Mouse (Mus musculus): ENCODE results near the gene Nutf2. TPM values are rescaled to one million over a fixed set of nuclear protein-coding genes. Genes with fewer than 3 reads are reported as not detected.

Gene Nutf2
- total RNA-seq, 1 experiment from 2014 or later = 70.2 TPM

DNA sequence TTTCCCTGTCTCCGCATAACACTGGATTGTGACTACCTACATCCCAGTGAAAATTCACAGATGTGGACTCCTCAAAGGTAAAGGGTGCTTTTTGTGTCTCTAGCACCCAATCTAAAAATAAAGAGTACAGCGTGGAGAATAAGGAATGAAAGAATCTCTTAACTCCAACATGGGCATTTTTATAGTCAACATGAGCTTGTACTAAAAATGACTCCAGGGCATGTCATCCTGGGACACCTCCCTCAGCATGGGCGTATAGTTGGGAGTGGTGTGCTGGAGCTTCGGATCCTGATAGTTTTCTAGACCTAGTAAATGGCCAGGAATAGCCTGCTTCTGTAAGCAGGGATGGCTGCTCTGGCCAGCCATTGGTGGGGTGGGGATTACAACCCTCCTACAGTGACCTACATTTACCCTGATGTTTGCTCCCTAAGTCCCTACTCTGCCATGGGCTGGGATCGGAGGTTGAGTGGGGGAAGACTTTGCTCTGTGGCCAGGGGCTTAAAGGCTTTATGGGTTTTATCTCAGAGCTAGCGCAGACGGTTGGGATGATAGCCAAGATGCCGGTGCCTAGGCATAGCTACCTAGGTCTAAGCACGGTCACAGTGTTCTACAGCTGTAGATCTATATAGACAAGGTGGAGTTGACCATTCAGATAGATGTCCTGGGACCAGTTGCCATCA lies 37.6 kb downstream of the Nutf2 start:
- no peak for ATAC-seq (replicated peaks in 1 of 2; ENCODE audit: insufficient read depth in 1 of 2, low FRiP score in 2 of 2, low TSS enrichment in 1 of 2, low read depth in 1 of 2, poor library complexity in 2 of 2, severe bottlenecking in 2 of 2)

DNA sequence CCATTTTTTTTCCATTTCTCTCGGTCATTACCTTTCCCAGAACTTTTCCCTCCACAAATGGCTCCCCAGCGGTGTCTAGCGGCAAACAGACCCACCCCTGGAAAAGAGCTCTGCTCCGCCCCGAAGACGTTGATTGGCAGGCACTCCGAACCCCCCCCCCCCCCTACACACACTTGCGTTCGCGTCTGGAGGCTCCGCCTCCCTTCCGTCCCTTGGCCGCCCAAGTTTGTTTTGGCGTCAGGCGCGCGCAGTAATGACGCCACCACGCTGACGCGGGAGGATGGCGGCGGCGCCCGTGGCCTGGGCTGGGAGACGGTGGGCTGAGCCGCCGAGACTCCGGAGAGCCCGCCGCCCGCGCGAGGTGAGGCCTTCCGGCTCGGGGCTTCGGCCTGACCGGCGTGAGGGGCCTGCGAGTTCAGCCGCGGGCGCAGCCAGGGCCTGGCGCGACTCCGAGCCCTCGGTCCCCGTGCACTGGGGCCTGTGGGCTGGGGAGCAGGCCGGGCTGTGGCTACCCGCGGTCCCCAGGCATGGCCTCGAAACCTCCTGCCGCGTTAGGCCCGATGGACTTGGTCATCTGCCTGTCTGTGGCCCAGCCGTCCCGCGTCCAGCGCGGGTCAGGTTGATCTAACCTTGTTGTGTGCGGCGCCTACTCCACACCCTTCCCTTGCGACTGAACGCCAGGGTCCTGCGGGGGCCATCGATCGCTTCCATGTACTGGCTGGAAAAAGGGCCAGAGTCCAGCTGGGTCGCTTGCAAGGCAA lies 40.0 kb downstream of the Nutf2 start, which contains the start of gene Pskh1:
Gene Pskh1, plus strand, starts transcription at position 262 of the 761 bp plus-strand sequence.
- peak; percentile 95 to 96 for ATAC-seq (replicated peaks in 1 of 2; ENCODE audit: insufficient read depth in 1 of 2, low FRiP score in 2 of 2, low TSS enrichment in 1 of 2, low read depth in 1 of 2, poor library complexity in 2 of 2, severe bottlenecking in 2 of 2)

- peak; percentile 9 to 44; a peak in 1 of 4 replicates for ATAC-seq (replicated peaks in 1 of 2; ENCODE audit: insufficient read depth in 1 of 2, low FRiP score in 2 of 2, low TSS enrichment in 1 of 2, low read depth in 1 of 2, poor library complexity in 2 of 2, severe bottlenecking in 2 of 2)
These were observed 40.7 kb downstream of the Nutf2 start for GRCm38 (mm10) chr8:105900941-105901616.

GRCm38 (mm10) chr8:105919390-105919789 lies 59.0 kb downstream of the Nutf2 start:
- ATAC-seq (replicated peaks in 1 of 2; ENCODE audit: insufficient read depth in 1 of 2, low FRiP score in 2 of 2, low TSS enrichment in 1 of 2, low read depth in 1 of 2, poor library complexity in 2 of 2, severe bottlenecking in 2 of 2) = no peak

DNA sequence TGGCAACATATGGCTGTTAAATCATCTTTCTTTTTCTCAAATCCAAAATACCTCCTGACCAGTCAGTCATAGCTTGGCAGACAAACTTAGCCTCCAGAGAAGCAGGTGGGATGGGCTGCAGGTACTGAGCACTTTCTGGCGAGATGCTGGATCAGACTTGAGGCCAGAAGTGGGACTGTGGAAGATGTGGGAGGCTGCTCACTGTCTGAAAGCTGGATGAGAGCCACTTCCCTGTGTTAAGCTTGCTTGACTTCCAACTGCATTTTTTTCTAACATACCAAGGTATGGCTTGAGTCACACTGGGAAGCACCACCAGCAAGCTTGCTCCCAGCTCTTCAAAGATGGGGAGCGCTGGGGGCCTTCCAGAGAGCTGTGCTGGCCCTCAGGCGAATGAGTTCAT lies 64.7 kb downstream of the Nutf2 start:
- no peak for ATAC-seq (replicated peaks in 1 of 2; ENCODE audit: insufficient read depth in 1 of 2, low FRiP score in 2 of 2, low TSS enrichment in 1 of 2, low read depth in 1 of 2, poor library complexity in 2 of 2, severe bottlenecking in 2 of 2)

Other genes with a start within 250 kb of the Nutf2 start
- gene Ctcf, start 224.0 kb upstream of the Nutf2 start, total RNA-seq (2017) = 116 and 202 TPM in 2 replicates
- gene Agrp, start 223.2 kb upstream of the Nutf2 start, total RNA-seq (2017) = not detected in 2 replicates
- gene Carmil2, start 174.3 kb upstream of the Nutf2 start, total RNA-seq (2017) = 14.7 and 15.1 TPM in 2 replicates
- 13.9 and 26.7 TPM in 2 replicates for gene Acd, start 159.5 kb upstream of the Nutf2 start, total RNA-seq (2017)
- 22.8 and 66.2 TPM in 2 replicates for gene Pard6a, start 159.4 kb upstream of the Nutf2 start, total RNA-seq (2017)
- gene 4933405L10Rik, start 152.9 kb upstream of the Nutf2 start, total RNA-seq (2017) = 1.2 TPM in 1 of 2 replicates, not detected in the other
- gene Enkd1, start 152.4 kb upstream of the Nutf2 start, total RNA-seq (2017) = 16.1 and 17.6 TPM in 2 replicates
- gene Gfod2, start 101.9 kb upstream of the Nutf2 start, total RNA-seq (2017) = 1.6 and 5.8 TPM in 2 replicates
- gene Ranbp10, start 33.2 kb upstream of the Nutf2 start, total RNA-seq (2017) = 7.1 and 10.3 TPM in 2 replicates
- not detected in 2 replicates for gene Tsnaxip1, start 32.8 kb upstream of the Nutf2 start, total RNA-seq (2017)
- gene Cenpt, start 7.3 kb upstream of the Nutf2 start, total RNA-seq (2017) = 14.3 and 14.6 TPM in 2 replicates
- gene Thap11, start 5.4 kb upstream of the Nutf2 start, total RNA-seq (2017) = 25.8 and 28.3 TPM in 2 replicates
- gene Edc4, start 20.3 kb downstream of the Nutf2 start, total RNA-seq (2017) = 23.4 and 40.6 TPM in 2 replicates
- not detected in 2 replicates for gene Nrn1l, start 33.0 kb downstream of the Nutf2 start, total RNA-seq (2017)
- 23.3 and 27.5 TPM in 2 replicates for gene Pskh1, start 39.9 kb downstream of the Nutf2 start, total RNA-seq (2017)
- not detected in 2 replicates for gene Ctrl, start 73.3 kb downstream of the Nutf2 start, total RNA-seq (2017)
- gene Psmb10, start 77.9 kb downstream of the Nutf2 start, total RNA-seq (2017) = 38.8 and 79.5 TPM in 2 replicates
- not detected in 2 replicates for gene Lcat, start 82.8 kb downstream of the Nutf2 start, total RNA-seq (2017)
- 1.4 and 8.0 TPM in 2 replicates for gene Slc12a4, start 105.5 kb downstream of the Nutf2 start, total RNA-seq (2017)
- not detected in 2 replicates for gene Dpep3, start 118.8 kb downstream of the Nutf2 start, total RNA-seq (2017)
- 5.0 and 14.4 TPM in 2 replicates for gene Dus2, start 130.8 kb downstream of the Nutf2 start, total RNA-seq (2017)
- gene Dpep2nb, start 145.4 kb downstream of the Nutf2 start, total RNA-seq (2017) = not detected in 2 replicates
- 10.1 and 12.8 TPM in 2 replicates for gene Ddx28, start 151.3 kb downstream of the Nutf2 start, total RNA-seq (2017)
- gene Nfatc3, start 198.3 kb downstream of the Nutf2 start, total RNA-seq (2017) = 34.5 and 42.0 TPM in 2 replicates